Mouse (Mus musculus) megakaryocyte, embryonic 14.5 days (primary cell): ENCODE measurements around the gene Dcun1d4. TPM values are rescaled to one million over a fixed set of nuclear protein-coding genes. Genes with fewer than 3 reads are reported as not detected.

Experiments
- H3K27me3 ChIP-seq: replicated peaks from 2 replicates; pipeline ENCODE3; 2012; ENCODE audit warnings: inconsistent platforms
- H3K36me3 ChIP-seq: replicated peaks from 2 replicates; pipeline ENCODE3; 2012; ENCODE audit warnings: low read length, inconsistent platforms, mixed read lengths
- H3K4me1 ChIP-seq: 2 replicates; pipeline ENCODE4 v1.6.1; 2012; ENCODE audit warnings: inconsistent platforms
- H3K4me3 ChIP-seq: replicated peaks from 2 replicates; pipeline ENCODE3; 2012; ENCODE audit warnings: moderate library complexity, mild to moderate bottlenecking, inconsistent platforms
- H3K9me3 ChIP-seq: 2 replicates; pipeline ENCODE4 v1.6.1; 2012; ENCODE audit warnings: inconsistent platforms
- FLI1 ChIP-seq: IDR thresholded peaks from 2 replicates; pipeline ENCODE4 v1.6.1; 2012; ENCODE audit warnings: low read length, inconsistent platforms, mixed read lengths
- GATA1 ChIP-seq: IDR thresholded peaks from 3 replicates; pipeline ENCODE4 v1.6.1; 2012; ENCODE audit warnings: mixed read lengths, low read length, inconsistent platforms, borderline replicate concordance
- polyA plus RNA-seq: library from polyadenylated mRNA; stranded (reverse); fragments of >175 nt; gene quantifications from 2 replicates; pipeline ENCODE4 v1.2.3, GENCODE M21; 2012; ENCODE audit warnings: low replicate concordance; ENCODE audit not compliant: insufficient read depth

Dcun1d4 gene
- polyA plus RNA-seq, 1 experiment, result 0.66 TPM

GRCm38 (mm10) chr5:73518424-73519211 is 37.8 kb downstream of the Dcun1d4 start:
- no peaks in the 10 kb centered on the region for H3K27me3 ChIP-seq
- peaks cover 10% of the 10 kb centered on the region for H3K4me1 ChIP-seq
- H3K9me3 ChIP-seq, result no peaks in the 10 kb centered on the region
- H3K4me3 ChIP-seq, result no peak overlapping the region
- H3K36me3 ChIP-seq, result peaks cover 44% of the 10 kb centered on the region
- TF ChIP-seq GATA1, result no peak
- no peak for TF ChIP-seq FLI1

- Histone ChIP-seq H3K9me3 (no peaks in the 10 kb centered on the region), H3K4me1 (peaks cover 22% of the 10 kb centered on the region), H3K4me3 (no peak overlapping the region), H3K27me3 (no peaks in the 10 kb centered on the region), H3K36me3 (peaks cover 44% of the 10 kb centered on the region)
- TF ChIP-seq FLI1 (no peak), GATA1 (no peak)
These were observed 40.0 kb downstream of the Dcun1d4 start for GRCm38 (mm10) chr5:73520787-73521186.

GRCm38 (mm10) chr5:73523227-73523626 is 42.4 kb downstream of the Dcun1d4 start:
- H3K4me3 ChIP-seq, result no peak overlapping the region
- no peak for TF ChIP-seq FLI1
- peaks cover 54% of the 10 kb centered on the region for H3K36me3 ChIP-seq
- peaks cover 19% of the 10 kb centered on the region for H3K4me1 ChIP-seq
- H3K9me3 ChIP-seq, result no peaks in the 10 kb centered on the region
- no peaks in the 10 kb centered on the region for H3K27me3 ChIP-seq

GRCm38 (mm10) chr5:73524300-73525000 is 43.6 kb downstream of the Dcun1d4 start:
- TF ChIP-seq FLI1, result no peak
- Histone ChIP-seq H3K4me3 (no peak overlapping the region), H3K36me3 (peaks cover 64% of the 10 kb centered on the region), H3K27me3 (no peaks in the 10 kb centered on the region), H3K4me1 (peaks cover 19% of the 10 kb centered on the region), H3K9me3 (no peaks in the 10 kb centered on the region)

GRCm38 (mm10) chr5:73532222-73532621 is 51.4 kb downstream of the Dcun1d4 start:
- TF ChIP-seq GATA1 (no peak), FLI1 (no peak)
- Histone ChIP-seq H3K9me3 (no peaks in the 10 kb centered on the region), H3K36me3 (peaks cover 59% of the 10 kb centered on the region), H3K27me3 (no peaks in the 10 kb centered on the region), H3K4me3 (no peak overlapping the region), H3K4me1 (no peaks in the 10 kb centered on the region)

- H3K4me1 ChIP-seq, result no peaks in the 10 kb centered on the region
- H3K27me3 ChIP-seq, result no peaks in the 10 kb centered on the region
- no peaks in the 10 kb centered on the region for H3K9me3 ChIP-seq
- H3K4me3 ChIP-seq, result no peak overlapping the region
- H3K36me3 ChIP-seq, result peaks cover 61% of the 10 kb centered on the region
- TF ChIP-seq GATA1, result no peak
These were observed 52.1 kb downstream of the Dcun1d4 start for GRCm38 (mm10) chr5:73532879-73533278.

- Histone ChIP-seq H3K27me3 (no peaks in the 10 kb centered on the region), H3K4me1 (peaks cover 10% of the 10 kb centered on the region; the same call in 1 of the 2 replicates), H3K4me3 (no peak overlapping the region), H3K9me3 (no peaks in the 10 kb centered on the region), H3K36me3 (peaks cover 47% of the 10 kb centered on the region)
- TF ChIP-seq FLI1, result no peak
- TF ChIP-seq GATA1, result no peak
These were observed 56.9 kb downstream of the Dcun1d4 start for GRCm38 (mm10) chr5:73537669-73538068.

GRCm38 (mm10) chr5:73538586-73539298 is 57.9 kb downstream of the Dcun1d4 start:
- Histone ChIP-seq H3K4me1 (peaks cover 13% of the 10 kb centered on the region; the same call in 1 of the 2 replicates), H3K27me3 (no peaks in the 10 kb centered on the region), H3K9me3 (no peaks in the 10 kb centered on the region), H3K4me3 (no peak overlapping the region), H3K36me3 (peaks cover 43% of the 10 kb centered on the region)
- no peak for TF ChIP-seq FLI1

- no peaks in the 10 kb centered on the region for H3K27me3 ChIP-seq
- peaks cover 39% of the 10 kb centered on the region for H3K36me3 ChIP-seq
- no peaks in the 10 kb centered on the region for H3K9me3 ChIP-seq
These were observed 59.2 kb downstream of the Dcun1d4 start for GRCm38 (mm10) chr5:73539848-73540510.

GRCm38 (mm10) chr5:73540511-73540871 is 59.7 kb downstream of the Dcun1d4 start:
- Histone ChIP-seq H3K27me3 (no peaks in the 10 kb centered on the region), H3K4me1 (peaks cover 23% of the 10 kb centered on the region), H3K9me3 (no peaks in the 10 kb centered on the region), H3K36me3 (peaks cover 42% of the 10 kb centered on the region), H3K4me3 (no peak overlapping the region)
- TF ChIP-seq GATA1, result no peak

More at GRCm38 (mm10) chr5:73539848-73540510, 59.2 kb downstream of the Dcun1d4 start:
- Histone ChIP-seq H3K4me1 (peaks cover 19% of the 10 kb centered on the region), H3K4me3 (no peak overlapping the region)
- TF ChIP-seq FLI1 (no peak), GATA1 (no peak)
